Mouse (Mus musculus): Measurements from ENCODE around the gene Hnrnph3.

Gene Hnrnph3

DNA sequence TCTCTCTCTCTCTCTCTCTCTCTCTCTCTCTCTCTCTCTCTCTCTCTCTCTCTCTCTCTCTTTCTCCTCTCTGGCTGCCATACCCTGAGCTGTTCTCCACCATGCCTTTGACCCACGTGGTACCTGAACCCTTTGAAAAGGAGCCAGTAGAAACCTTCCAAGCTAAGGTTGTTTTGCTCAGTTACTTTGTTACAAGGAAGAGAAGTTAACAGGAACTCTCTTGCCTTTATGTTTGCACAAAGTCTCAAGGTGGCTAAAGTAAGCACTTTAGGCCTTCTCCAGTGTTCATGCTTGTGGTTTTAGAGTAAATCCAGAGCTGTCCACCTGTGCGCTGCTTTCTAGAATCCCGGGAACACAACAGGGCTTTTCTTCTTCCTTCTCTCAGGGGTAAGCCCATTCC lies 8.2 kb upstream of the Hnrnph3 start:
- no peak for DNase-seq (ENCODE audit: low read depth)

- no peak for DNase-seq (ENCODE audit: low read depth)
Measured at GRCm38 (mm10) chr10:63028396-63028795, 4.4 kb upstream of the Hnrnph3 start.

DNA sequence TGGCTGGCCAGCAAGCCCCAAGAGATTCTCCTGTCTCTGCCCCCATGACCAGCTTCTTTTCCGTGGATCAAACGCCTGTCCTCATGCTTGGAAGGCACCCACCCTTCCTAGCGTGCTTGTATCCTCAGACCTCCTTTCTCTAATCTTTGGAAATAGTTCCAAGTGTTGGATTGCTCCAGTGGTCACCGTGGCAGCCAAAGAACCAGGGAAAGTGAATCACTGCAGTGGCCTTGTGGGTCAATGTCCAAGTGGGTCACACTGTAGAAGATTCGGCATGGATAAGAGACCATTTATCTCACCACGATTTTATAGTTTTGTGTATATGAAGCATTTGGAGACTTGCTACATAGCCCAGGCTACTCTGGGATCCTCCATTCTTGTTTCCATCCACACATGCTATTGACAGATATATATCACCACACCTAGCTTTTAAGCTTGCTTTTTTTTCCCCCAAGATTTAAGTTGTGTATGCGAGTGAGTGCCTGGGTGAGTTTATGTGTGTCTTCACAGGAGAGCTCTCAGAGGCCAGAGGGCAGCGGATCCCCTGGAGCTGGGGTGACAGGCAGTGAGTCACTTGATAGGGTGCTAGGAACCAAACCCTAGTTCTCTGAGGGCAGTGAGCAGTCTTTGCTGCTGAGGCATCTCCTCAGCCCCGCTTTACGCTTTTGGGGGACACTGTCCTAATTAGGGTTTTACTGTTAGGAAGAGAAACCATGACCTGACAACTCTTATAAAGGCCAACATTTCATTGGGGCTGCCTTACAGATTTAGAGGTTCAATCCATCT lies 3.6 kb upstream of the Hnrnph3 start:
- DNase-seq (ENCODE audit: low read depth), result no peak

DNA sequence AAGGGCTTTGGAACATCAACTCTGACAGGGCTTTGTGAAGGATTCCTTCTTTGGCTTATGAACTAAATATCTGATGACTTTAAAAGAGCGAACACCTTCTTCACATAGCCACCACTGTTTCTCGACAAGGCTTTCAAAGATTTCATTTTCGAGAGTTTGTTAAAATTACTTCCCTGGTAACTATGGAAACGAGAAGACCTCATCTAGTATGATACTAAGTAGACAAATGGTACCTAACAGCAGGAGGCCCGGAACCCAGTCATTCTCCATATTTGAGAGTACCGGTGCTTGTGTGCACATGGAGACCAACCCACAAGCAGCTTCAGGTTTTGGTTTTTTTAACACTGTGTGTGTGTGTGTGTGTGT lies 2.8 kb upstream of the Hnrnph3 start:
- no peak for DNase-seq (ENCODE audit: low read depth)

DNA sequence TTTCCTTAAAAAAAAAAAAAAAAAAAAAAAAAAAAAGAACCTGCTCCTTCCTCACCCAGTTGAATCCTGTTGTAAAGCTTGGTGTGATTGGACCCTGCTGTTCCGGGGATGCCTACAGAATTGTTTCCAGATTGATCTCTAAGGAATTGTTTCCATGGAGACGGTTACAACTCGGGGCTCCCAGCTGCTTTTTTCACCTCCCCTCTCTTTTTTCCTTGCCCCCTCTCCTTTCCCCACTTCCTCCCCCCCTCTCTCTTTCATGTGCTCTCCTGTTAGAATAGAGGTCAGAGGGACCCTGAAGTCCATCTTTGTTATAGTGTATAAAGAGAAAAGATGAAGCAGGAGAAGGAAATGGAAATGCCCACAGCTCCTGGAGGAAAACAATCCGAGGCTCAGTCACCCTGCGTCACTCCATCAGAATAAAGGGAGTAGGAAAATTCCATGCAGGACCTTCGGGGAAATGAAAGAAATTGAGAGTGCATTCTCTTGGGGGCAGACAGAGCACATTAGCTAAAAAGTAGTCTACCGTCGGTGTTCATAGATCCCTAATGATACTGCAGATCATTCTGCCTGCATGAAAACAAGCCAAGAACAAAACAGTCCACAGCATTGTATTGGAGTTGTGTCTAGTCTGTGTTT lies 2.3 kb upstream of the Hnrnph3 start:
- no peak for DNase-seq (ENCODE audit: low read depth)

DNA sequence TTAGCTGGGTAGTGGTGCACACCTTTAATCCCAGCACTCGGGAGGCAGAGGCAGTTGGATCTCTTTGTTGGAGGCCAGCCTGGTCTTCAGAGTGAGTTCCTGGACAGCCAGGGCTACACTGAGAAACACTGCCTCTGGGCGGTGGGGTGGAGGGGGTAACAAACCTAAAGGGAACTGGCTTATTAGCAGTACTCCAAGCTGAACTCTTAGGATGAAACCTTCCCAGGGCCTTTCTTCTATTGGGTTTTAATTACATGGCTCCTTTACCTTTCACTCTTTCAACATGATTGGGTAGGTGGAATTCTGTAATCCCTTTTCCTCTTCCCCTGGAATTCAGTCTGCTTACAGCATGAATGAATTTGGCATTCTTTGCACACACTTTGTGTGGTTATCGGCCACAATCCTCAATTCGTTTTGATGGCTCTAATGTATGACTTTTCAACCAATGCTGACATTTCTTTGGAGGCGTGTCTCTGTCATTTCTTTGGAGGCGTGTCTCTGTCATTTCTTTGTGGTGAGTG lies 1.5 kb upstream of the Hnrnph3 start:
- peak; percentile 59 for DNase-seq (ENCODE audit: low read depth)

DNA sequence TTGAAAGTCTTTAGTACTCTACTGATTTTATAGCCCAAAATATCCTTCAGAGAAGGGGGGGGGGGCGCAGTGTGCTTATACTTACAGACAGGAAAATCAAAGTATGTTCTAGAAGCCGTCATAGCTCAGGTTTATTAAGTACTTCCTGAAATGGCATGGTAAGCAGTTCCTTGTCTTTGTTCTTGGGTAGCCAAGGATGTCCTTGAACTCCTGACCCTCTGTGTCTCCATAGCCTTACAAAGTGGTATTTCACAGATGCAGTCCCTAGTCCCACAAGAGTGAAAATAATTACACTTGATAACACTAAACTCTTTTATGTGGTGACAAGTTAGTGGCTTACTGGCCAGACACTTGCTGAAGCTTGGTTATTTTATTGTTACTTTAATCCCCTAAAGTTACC lies 999 bp upstream of the Hnrnph3 start:
- peak; percentile 33 for DNase-seq (ENCODE audit: low read depth)

DNA sequence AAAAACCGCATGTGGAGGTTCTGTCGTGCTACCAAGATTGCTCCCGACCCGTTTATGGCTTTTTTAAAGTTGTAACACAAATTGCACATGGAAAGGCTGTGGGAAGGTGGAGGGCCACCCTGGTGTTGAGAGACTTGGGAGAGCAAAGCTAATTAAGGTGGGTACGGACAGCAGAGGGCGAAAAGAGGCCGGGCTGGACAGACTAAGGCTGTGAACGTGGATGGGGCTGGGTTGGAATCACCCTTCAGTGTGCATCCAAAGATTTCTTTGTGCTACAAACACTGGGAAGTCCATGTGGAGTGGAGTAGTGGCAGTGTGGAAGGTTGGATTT lies 528 bp upstream of the Hnrnph3 start:
- DNase-seq (ENCODE audit: low read depth), result no peak

GRCm38 (mm10) chr10:63023121-63023748 lies 782 bp downstream of the Hnrnph3 start:
- peak; percentile 72 for DNase-seq (ENCODE audit: low read depth)

- DNase-seq (ENCODE audit: low read depth), result peak; percentile 54
Measured at GRCm38 (mm10) chr10:63022541-63023120, 1.4 kb downstream of the Hnrnph3 start.

DNA sequence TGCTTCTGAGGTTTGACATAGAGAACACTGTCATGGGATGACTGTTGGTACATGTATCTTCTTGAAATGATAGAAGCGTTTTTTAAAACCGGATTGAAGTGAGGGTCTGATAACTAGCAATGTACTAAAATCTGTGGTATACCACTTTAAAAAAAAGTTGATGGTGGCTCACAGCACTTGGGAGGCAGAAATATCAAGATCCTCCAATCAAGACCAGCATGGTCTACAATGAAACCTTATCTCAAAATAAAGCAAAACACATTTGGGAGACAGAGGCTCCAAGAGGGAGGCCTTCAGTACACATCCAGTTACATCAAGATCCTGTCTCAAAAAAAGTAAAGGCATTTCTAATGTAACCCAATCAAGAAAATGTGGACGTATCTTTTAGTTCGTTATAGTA lies 2.3 kb downstream of the Hnrnph3 start:
- DNase-seq (ENCODE audit: low read depth), result no peak

GRCm38 (mm10) chr10:63019304-63019703 lies 4.7 kb downstream of the Hnrnph3 start:
- no peak for DNase-seq (ENCODE audit: low read depth)

DNA sequence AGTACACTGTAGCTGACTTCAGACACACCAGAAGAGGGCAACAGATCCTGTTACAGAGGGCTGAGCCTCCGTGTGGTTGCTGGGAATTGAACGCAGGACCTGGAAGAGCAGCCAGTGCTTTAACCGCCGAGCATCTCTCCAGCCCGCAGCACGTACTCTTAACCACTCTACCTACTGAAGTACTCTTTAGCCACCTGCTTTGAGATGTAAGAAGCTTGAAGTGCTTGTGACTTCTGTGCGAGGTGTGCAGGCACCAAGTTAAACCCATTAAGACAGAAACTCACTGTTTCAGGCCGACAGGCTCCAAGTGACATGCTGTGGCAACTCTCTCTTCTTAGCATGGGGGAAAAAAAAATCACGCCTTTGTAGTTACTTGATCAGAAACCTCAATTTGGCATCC lies 9.8 kb downstream of the Hnrnph3 start:
- DNase-seq (ENCODE audit: low read depth), result no peak

DNA sequence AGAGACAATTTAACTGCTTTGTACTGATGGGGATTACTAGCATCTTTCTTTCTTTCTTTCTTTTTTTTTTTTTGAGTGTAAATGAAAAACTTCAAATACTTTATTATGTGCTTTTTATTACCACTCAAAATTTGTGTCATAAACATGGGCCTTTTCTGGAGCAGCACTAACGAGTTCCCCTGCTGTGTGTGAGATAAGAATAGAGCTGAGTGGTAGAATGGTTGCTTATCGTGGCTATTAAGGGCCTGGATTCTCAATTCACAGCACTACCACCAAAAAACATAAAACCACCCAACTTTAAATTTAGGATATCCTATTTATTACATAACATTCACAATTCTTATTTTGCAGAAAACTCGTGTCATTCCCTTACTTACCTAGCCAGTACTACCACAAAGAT lies 10.5 kb downstream of the Hnrnph3 start:
- DNase-seq (ENCODE audit: low read depth), result no peak

GRCm38 (mm10) chr10:63011556-63011955 lies 12.5 kb downstream of the Hnrnph3 start:
- DNase-seq (ENCODE audit: low read depth), result no peak

GRCm38 (mm10) chr10:63010268-63010667 lies 13.7 kb downstream of the Hnrnph3 start:
- no peak for DNase-seq (ENCODE audit: low read depth)

DNA sequence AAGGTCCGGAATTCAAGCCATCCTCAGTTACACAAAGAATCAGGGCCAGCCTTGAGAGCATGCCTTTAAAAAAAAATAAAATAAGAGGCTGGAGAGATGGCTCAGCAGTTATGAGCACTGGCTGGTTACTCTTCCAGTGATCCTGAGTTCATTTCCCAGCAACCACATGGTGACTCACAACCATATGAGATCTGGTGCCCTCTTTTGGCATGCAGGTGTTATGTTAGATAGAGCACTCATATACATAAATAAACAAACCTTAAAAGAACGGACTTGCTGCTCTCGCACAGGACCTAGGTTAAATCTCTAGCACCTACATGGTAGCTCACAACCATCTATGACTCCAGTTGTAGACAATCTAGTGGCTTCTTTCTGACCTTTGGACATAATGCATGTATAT lies 15.8 kb downstream of the Hnrnph3 start:
- no peak for DNase-seq (ENCODE audit: low read depth)

DNA sequence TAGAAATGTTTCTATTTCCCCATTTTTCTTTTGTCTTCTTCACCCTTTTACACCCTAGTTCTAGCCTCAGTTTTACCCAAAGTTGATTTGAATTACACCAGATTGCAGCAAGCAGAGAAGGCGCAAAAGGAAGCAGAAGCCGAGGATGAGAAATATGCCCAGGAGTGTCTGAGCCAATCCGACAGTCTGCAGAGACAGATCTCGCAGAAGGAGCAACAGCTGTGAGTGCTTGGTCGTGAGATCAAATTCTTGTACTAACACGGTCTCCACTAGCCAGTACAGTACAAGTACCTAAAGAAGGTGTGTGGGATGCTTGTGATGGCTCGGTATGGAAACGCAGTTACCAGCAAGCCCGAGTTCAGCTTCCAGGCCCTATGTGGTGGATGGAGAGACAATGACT lies 19.5 kb downstream of the Hnrnph3 start:
- DNase-seq (ENCODE audit: low read depth), result no peak

DNA sequence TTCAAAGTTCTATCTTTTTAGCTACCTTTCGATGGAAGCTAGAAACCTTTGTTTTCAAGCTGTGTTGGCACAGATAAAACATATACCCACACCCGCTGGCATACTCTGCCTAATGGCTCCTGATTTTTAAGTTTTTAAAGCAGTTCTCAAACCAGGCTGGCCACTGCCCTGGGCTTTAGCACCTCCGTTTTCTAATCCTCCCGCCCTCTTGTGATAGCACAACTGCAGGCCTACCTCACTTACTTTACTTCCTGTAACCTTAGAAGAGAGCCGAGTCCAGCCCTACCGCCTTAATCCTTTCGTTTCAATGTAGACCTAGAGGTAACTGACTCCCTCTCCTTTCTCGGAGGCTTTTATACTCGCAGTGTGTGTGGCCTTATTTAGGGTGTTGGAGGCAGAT lies 20.8 kb downstream of the Hnrnph3 start:
- no peak for DNase-seq (ENCODE audit: low read depth)

- no peak for DNase-seq (ENCODE audit: low read depth)
Measured at GRCm38 (mm10) chr10:63000584-63000983, 23.4 kb downstream of the Hnrnph3 start.

DNA sequence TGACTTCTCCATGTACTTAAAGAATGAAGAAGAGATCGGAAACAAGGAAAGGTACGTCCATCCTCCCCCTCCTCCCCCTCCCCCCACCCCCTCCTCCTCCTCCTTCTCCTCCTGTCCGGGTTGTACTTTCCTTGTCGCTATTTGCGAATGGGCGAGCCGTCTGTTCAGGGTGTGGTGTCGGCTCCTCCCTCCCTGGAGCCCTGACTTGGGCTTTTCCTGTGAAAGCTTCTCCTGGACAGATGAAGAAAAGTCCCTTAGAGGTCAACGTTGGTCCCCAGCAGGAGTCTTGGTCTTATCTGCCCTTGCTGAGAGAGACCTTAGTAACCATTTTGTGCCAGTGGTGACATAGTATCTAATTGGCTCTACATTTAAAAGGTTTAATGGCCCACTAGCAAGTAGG lies 30.0 kb downstream of the Hnrnph3 start:
- no peak for DNase-seq (ENCODE audit: low read depth)

GRCm38 (mm10) chr10:62990636-62991035 lies 33.4 kb downstream of the Hnrnph3 start:
- no peak for DNase-seq (ENCODE audit: low read depth)

DNA sequence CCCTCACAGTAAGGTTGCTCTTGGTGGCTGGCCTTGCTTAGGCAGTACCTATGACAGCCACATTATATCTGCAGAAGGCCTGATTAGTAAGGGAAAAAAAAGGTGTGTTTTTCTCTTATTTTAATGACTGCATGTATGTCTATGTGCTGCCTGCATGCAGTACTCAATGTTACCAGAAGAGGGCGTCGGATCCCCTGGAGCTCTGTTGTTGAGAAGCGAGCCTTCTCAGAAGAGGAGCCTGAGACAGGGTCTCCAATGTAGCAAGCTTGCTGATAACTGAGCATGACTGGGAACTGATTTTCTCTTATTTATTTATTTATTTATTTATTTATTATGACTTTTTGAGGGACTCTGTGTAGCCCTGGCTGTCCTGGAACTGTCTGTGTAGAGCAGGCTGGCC lies 36.7 kb downstream of the Hnrnph3 start:
- DNase-seq (ENCODE audit: low read depth), result peak; percentile 78

All from induced T-regulatory cell, adult 2 months (primary cell).